Mouse (Mus musculus): Measurements from ENCODE around the gene Gpc6. TPM values are rescaled to one million over a fixed set of nuclear protein-coding genes. Genes with fewer than 3 reads are reported as not detected.

Gene Gpc6
- 10 to 100 TPM; 18.0 to 19.5 TPM for total RNA-seq (2021)
- long read RNA-seq, partial matches to known transcripts: 0 of 1 reads
- long read RNA-seq, other reads (novel, unspliced or antisense): 1 of 1 reads

DNA sequence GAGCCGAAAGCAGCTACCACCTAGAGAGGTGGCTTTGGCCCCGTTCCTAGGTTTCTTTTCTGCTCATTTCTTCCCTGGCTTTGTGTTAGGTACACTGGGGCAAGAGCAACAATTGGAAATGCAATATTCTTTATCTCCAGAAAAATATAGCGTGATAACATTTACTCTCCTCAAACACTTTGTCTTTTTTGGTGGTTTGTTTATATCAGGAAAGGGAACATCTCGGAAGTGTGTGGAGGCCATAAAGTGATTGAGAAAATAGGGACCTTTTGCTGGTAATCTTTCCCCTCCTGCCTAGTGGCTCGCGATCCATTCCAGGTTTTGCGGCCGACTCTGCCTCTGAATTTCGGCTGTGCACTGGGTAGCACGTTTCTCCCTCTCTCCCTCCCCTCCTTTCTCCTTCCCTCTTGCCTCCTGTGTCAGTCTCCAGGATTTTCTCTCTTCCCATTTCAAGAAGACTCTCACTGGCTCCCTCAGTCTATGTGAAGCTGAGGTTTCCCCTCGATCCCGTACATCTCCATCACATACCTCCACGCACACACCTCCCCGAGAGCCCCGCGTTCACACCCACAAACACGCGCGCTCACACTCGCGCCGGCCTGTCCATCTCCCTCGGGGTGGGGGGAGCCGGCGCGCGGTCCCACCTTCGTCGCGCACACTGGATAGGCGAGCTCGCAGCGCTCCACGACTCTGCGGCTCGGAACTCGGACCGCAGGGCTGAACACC, at the start of gene Gpc6:
TSS of gene Gpc6 (plus strand) at position 440 of the 726 bp plus-strand sequence.
- peak; percentile 88 to 90 for DNase-seq (ENCODE audit: low spot score in 2 of 2)

DNA sequence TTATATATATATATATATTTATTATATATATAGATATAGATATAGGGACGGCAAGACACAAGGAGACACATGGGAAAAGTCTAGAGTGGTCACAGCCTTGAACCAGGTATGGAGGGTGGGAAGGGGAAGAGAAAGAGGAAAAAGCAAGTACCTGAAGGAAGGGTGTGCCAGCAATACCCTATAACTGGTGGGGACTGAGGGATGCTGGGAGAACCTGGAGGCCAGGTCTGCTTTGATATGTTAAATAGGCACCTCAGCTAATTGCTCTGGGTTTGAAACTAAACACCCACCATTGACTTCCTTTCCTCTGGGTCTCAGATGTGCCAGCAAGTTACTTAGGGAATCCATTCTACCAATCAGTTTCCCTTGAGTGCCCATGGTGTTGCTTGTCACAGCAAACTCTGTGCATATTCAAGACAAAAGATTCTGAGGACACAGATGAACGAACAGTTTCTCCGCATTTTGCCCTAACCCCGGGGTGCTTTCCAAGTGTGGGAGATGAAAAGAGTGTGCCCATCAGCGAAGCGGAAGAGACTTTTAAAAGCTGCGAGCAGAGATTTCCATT, 42.6 kb upstream of the Gpc6 start:
- DNase-seq (ENCODE audit: low spot score in 2 of 2): no peak

DNA sequence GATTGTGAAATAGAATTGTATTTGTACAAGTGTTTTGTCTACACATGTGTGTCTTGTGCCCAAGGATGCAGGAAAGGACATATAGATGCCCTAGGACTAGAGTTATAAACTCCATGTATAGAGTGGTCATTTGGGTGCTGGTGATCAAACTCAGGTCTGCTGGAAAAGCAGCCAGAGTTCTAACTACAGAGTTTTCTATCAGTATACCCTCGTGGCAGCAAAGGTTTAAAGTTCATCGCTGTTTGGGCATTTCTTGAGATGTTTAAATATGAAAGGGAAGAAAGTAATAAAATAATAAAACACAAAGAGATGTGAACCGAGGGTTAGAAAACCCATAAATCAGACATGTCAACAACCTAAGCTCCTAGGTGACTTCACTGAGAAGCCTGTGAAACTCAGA, 30.8 kb upstream of the Gpc6 start:
- DNase-seq (ENCODE audit: low spot score in 2 of 2): no peak

DNA sequence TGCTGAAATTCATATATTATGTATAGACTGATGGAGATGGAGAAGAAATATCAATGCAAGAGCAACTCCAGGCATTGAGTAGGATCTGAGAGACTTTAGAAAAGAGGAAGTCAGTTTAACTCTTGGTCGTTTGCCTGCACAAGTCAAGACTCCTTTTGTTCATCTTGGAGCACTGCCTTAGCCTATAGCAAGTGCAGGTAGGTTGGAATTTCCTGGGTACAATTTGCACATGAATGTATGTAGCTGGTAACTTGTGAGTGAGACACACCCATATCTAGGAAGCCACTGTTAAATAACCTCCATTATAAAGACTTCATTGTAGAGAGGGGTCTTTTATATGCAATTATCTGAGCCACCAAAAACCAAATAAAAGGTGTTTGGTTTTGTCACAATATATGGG, 27.1 kb upstream of the Gpc6 start:
- DNase-seq (ENCODE audit: low spot score in 2 of 2): no peak

- no peak for DNase-seq (ENCODE audit: low spot score in 2 of 2)
Measured at GRCm38 (mm10) chr14:116911768-116912167, 13.3 kb upstream of the Gpc6 start.

DNA sequence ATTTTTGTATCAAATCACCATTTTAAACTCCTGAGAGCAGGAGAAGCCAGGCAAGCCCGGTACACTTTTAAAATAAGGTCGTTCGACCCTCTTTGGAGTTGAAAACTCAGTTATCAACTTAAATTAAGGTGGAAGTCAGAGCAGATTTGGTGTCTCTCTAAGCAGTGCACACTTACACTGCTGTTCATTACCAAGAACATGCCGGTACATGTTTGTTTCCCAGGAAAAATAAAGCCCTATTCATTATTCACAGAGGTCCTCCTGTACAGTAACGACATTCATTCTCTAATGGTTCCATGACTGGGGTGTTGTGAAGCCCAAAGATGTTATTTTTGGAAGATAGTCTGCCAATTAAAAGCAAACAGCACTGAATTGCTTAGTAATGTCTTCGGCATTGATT, 8.2 kb upstream of the Gpc6 start:
- no peak for DNase-seq (ENCODE audit: low spot score in 2 of 2)

- no peak for DNase-seq (ENCODE audit: low spot score in 2 of 2)
Measured at GRCm38 (mm10) chr14:116924266-116924665, 849 bp upstream of the Gpc6 start.

DNA sequence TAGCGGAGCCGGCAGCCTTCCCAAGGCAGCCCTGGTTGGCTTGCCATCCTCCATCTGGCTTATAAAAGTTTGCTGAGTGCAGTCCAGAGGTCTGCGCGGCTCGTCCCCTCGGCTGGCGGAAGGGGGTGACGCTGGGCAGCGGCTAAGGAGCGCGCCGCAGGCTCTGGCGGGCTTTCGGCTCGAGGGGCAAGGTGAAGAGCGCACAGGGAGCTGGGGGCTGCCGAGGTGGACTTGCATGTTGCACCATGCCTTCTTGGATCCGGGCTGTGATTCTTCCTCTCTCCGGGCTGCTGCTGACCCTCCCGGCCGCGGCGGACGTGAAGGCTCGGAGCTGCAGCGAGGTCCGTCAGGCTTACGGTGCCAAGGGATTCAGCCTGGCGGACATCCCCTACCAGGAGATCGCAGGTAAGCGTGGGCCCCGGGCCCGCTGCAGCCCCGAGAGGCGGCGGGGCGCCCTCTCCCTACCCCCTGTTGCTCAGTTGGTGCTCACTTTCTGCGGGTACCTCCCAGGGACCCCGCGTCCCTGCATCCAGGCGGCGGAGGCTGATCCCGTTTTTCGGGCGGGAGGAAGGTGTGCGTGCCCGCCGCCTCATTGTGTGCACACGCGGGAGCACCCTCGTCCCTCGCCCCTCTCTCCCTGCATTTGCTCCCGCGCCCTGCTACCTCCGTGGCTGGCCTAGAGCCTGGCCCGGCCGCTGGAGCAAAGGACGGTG, 732 bp downstream of the Gpc6 start:
- peak; percentile 27 to 61 for DNase-seq (ENCODE audit: low spot score in 2 of 2)

DNA sequence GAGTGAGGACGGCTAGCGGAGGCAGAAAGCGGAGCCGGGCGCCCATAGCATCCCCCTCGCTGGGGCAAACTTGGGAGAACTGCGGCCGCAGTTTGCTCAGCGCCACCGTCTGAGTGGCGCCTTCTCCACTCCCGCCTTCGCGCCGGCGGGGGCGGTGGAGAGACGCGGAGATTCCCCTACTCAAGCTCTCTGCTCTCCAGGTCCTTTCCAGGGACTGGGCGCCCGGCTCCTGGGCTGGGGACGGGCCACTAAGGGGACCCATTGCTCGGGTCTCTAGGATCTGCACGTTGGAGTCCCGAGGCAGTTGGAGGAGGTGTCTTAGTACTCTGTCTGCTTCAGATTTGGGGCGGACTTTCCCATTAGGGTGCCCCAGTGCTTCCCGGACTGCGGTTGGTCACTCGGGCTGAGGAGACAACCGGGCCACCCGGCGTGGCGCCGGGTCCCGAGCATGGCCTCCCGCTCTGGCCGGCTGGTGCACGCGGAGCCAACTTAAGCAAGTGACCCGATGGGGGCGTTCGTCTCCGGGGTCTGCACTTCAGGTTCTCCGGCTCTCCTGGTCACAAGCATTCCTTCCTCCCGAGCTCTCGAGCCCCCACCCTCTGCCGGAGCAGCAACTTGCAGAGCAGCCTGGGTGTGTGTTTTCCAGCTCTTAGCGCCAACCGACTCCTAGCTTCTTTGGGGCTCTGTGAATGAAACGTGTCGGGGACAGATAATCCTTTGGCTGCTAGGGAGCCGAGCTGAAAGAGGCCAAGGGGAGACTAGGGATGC, 1.5 kb downstream of the Gpc6 start:
- DNase-seq (ENCODE audit: low spot score in 2 of 2): peak; percentile 65 to 76

- DNase-seq (ENCODE audit: low spot score in 2 of 2): peak in 1 of 2 experiments; percentile 16
Measured at GRCm38 (mm10) chr14:116927341-116928315, 2.5 kb downstream of the Gpc6 start.

GRCm38 (mm10) chr14:116928395-116928794, 3.3 kb downstream of the Gpc6 start:
- DNase-seq (ENCODE audit: low spot score in 2 of 2): no peak

DNA sequence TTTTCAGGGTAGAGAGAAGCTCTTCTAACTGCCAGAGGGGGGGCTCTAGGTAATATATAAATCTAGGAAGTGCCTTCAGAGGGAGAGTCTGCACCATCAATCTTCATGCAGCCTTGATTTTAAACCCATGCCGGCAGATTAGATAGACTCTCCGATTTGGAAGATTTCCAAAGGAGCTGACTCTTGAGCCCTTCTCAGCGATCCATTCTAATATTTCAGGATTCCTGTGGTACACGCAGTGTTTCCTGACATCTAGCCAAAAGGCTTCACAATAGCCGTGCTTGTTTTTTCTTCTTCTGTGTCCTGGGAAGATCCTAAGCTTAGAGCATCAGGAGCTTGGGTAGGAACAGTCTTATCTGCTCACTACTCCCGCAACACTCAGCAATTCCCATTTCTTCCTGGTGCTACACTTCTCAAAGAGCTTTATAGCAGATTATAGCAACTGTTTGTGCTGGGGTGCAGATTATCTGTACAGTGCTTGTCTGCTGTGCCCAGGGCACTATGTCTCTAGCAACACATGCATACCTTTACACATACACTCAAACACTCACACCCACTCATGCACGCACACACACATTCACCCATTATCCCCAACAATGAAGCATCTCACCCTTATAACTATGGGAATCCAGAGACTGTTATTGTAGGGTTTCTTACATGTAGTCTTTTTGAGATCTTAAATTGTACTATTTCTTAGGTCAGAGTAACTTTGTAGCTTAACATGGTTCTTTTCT, 3.8 kb downstream of the Gpc6 start:
- no peak for DNase-seq (ENCODE audit: low spot score in 2 of 2)

DNA sequence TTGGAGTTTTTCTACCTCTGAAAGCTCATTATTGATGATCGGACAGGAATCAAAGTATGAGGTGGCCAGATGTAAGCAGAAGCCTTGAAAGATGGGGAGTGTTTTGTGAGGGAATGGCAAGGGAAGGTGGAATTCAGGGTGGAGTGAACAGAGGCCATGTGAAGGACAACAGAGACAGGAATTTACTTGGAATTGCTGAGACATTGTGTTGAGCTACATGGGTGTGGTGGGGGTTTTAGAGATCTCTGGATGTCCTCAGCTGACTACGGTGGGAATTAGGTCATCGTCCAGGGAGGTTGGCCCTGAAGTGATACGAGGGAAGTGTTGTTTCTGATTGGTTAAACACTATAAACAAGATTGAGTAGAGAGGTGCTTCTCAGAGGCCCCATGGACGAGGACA, 8.7 kb downstream of the Gpc6 start:
- no peak for DNase-seq (ENCODE audit: low spot score in 2 of 2)

- peak in 1 of 2 experiments; percentile 25 for DNase-seq (ENCODE audit: low spot score in 2 of 2)
Measured at GRCm38 (mm10) chr14:116937910-116938560, 12.9 kb downstream of the Gpc6 start.

DNA sequence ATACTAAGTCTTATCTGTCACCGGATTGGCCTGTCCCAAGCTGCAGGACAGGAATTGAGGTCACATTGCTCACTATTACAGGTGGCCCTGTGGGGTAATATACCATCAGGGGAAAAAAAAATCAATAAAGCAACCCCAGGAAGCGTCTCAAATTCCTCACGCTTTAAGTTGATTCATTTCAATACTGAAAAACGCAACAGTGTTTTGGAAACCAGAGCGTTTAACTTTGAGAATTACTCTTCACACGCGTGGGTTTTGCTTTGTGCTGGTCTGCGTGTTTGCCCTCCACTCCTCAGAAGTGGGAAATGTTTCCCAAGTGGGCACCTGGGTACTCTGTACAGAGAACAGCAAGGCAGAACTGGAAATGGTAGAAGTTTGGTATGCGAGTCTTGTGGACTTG, 13.6 kb downstream of the Gpc6 start:
- no peak for DNase-seq (ENCODE audit: low spot score in 2 of 2)

GRCm38 (mm10) chr14:116939561-116939960, 14.4 kb downstream of the Gpc6 start:
- DNase-seq (ENCODE audit: low spot score in 2 of 2): no peak

- no peak for DNase-seq (ENCODE audit: low spot score in 2 of 2)
Measured at GRCm38 (mm10) chr14:116941772-116942171, 16.7 kb downstream of the Gpc6 start.

DNA sequence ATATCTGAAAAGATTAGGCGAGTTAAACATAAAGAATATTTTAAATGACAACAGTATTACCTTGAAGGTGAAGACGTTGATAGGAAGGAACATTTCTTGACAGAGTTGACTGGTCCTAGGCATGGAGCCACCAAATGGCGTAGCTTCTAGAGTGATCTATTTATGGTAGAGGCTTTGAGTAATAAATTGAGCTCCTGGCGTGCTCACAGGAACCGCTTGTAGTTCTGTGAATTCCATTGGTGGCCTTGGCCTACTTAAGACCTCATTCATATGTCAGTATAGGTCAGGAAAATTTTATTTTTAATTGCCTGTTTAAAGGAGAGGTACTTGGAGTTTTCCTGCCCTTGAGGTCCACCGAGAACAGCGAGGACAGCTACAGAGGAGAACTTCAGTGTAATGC, 18.6 kb downstream of the Gpc6 start:
- DNase-seq (ENCODE audit: low spot score in 2 of 2): no peak

- DNase-seq (ENCODE audit: low spot score in 2 of 2): no peak
Measured at GRCm38 (mm10) chr14:116945975-116946374, 20.9 kb downstream of the Gpc6 start.

Measured in layer of hippocampus, postnatal 10 days (tissue).